Mouse (Mus musculus) spleen, postnatal 4 days (tissue): ENCODE measurements around the gene Sqstm1.
A peak's percentile ranks its signal among the peaks of the same experiment; 100 is the strongest.

ENCODE experiments used
- DNase-seq, 2 experiments: peaks; one replicate each; pipeline ENCODE4 v3.0.0; 2022; ENCODE audit warnings: low spot score in 2 of 2

The Sqstm1 gene

GRCm38 (mm10) chr11:50230481-50231304, 20.1 kb upstream of the Sqstm1 start:
- peak in 1 of 2 experiments; percentile 66 for DNase-seq

GRCm38 (mm10) chr11:50229252-50229910, 18.8 kb upstream of the Sqstm1 start:
- DNase-seq, result no peak

GRCm38 (mm10) chr11:50228772-50229171, 18.1 kb upstream of the Sqstm1 start:
- no peak for DNase-seq

- DNase-seq, result no peak
These were observed 17.1 kb upstream of the Sqstm1 start for GRCm38 (mm10) chr11:50227736-50228135.

- no peak for DNase-seq
These were observed 16.6 kb upstream of the Sqstm1 start for GRCm38 (mm10) chr11:50227226-50227625.

- no peak for DNase-seq
These were observed 15.8 kb upstream of the Sqstm1 start for GRCm38 (mm10) chr11:50226406-50226805.

GRCm38 (mm10) chr11:50225611-50226378, 15.2 kb upstream of the Sqstm1 start:
- DNase-seq, result peak; percentile 46 to 80

- DNase-seq, result peak; percentile 85 to 94
These were observed 14.3 kb upstream of the Sqstm1 start for GRCm38 (mm10) chr11:50224671-50225530.

GRCm38 (mm10) chr11:50223783-50224662, 13.4 kb upstream of the Sqstm1 start:
- DNase-seq, result peak in 1 of 2 experiments; percentile 62

GRCm38 (mm10) chr11:50222559-50223276, 12.1 kb upstream of the Sqstm1 start:
- DNase-seq, result no peak

- DNase-seq, result no peak
These were observed 9.2 kb upstream of the Sqstm1 start for GRCm38 (mm10) chr11:50219833-50220232.

GRCm38 (mm10) chr11:50217811-50218210, 7.2 kb upstream of the Sqstm1 start:
- DNase-seq, result no peak

GRCm38 (mm10) chr11:50216724-50217366, 6.2 kb upstream of the Sqstm1 start:
- DNase-seq, result peak in 1 of 2 experiments; percentile 61

- no peak for DNase-seq
These were observed 5.0 kb upstream of the Sqstm1 start for GRCm38 (mm10) chr11:50215633-50216032.

GRCm38 (mm10) chr11:50214631-50215030, 4.0 kb upstream of the Sqstm1 start:
- DNase-seq, result no peak

GRCm38 (mm10) chr11:50212848-50213758, 2.5 kb upstream of the Sqstm1 start:
- peak in 1 of 2 experiments; percentile 61 for DNase-seq

- no peak for DNase-seq
These were observed 1.6 kb upstream of the Sqstm1 start for GRCm38 (mm10) chr11:50212060-50212739.
